Mouse (Mus musculus) hindlimb bud, embryonic 11.5 days (tissue): ENCODE results near the gene Fam19a5.

Experiments used
- DNase-seq: peaks from one replicate; pipeline ENCODE4 v3.0.0-alpha.2; 2012; ENCODE audit warnings: low read depth, low spot score; ENCODE audit errors: extremely low spot score

Fam19a5 gene

GRCm38 (mm10) chr15:87590975-87591374 lies 46.9 kb downstream of the Fam19a5 start:
- DNase-seq = no peak

GRCm38 (mm10) chr15:87596731-87597130 lies 52.6 kb downstream of the Fam19a5 start:
- no peak for DNase-seq

DNA sequence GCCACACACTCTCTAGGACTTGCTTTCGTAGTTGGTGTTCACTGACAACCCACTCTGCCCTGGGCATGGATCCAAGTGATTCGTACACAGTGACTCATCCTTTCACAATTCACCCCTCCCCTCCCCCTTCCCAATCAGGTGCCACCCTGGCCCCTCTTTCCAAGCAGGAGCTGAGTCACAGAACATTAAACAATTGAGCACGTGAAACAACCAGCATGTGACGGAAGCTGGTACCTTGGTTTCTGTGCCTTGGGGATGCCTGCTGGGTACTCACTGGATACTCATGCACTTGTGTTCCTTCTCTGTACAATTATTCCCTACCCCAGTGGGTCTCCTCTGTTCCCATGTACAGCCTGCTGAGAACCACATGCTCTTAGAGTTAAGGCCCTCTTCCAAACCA lies 53.0 kb downstream of the Fam19a5 start:
- DNase-seq = no peak

- DNase-seq = no peak
Measured at GRCm38 (mm10) chr15:87597766-87598165, 53.7 kb downstream of the Fam19a5 start.

DNA sequence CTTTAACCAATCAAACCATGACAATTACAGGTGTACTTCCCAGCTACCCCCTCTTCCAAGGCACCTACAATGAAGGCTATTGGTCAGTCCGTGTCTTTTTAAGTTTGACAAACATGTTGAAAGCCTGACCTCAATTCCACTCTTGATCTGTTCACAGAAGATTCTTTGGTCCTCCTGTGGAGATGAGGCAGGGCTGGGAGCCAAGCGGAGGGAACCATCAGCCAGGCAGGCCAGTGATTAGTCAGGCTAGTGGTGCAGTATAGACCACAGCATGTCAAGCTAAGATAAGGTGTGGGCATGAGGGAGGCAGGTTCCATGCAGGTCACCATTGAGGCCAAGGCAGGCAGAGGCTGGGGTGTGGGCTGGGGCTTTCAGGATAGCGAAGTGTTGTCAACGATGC lies 54.5 kb downstream of the Fam19a5 start:
- no peak for DNase-seq

- no peak for DNase-seq
Measured at GRCm38 (mm10) chr15:87603316-87603715, 59.2 kb downstream of the Fam19a5 start.

DNA sequence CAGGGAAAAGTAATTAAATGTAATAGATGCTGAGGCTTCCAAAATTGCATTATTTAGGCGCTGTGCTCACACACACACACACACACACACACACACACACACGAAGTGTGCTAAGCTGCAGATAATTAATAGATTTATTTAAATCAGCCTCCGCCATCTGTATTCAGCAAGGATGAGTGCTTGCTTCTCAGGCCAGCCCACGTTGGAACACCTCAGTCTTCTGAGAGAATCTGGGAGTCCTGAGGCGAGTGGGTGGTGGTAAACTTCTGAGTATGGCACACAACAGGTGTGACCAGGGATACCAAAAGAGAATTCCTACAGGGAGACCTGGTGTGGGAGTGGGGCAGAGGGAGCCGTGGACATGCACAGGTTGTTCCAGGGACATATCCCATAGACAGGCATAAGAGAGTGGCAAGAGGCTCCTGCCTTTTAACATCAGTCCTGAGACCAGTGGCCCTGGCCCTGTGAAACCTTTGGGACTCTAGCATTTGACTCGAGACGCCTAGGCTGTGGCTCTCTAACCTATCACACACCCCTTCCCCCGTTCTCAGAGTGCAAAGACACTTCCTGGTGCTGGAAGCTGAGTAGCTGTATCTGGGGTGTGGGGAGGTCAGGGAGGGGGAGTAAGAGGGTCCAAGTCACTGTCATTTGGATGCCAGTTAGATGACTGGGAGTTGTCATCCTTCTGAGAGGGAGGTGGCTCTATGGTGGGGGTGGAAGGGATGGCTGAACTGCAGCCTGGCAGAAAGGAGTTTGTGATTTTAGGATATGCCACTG lies 61.6 kb downstream of the Fam19a5 start:
- DNase-seq = no peak

DNA sequence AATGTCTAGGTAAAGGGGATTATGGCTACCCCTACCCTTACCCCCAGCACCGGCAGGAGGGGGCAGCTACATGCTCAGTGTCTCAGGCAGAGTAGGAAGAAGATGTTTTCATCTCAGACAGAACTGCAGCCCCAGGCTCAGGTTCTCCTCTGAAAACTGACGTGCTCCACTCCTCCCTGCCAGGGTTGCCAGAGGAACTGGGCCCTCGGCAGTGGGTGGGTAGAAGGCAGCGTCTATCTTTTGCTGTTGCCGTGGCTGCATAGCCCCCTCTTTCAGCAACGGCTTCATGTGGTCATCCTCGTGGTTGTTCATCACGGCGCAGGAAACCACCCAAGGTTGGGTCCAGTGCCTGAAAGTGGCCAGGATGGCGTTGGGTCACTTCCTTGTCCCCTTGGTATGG lies 62.6 kb downstream of the Fam19a5 start:
- DNase-seq = no peak

- no peak for DNase-seq
Measured at GRCm38 (mm10) chr15:87609236-87609635, 65.1 kb downstream of the Fam19a5 start.

- DNase-seq = peak; percentile 26
Measured at GRCm38 (mm10) chr15:87623966-87624609, 80.0 kb downstream of the Fam19a5 start.

GRCm38 (mm10) chr15:87624610-87625091 lies 80.6 kb downstream of the Fam19a5 start:
- DNase-seq = no peak

DNA sequence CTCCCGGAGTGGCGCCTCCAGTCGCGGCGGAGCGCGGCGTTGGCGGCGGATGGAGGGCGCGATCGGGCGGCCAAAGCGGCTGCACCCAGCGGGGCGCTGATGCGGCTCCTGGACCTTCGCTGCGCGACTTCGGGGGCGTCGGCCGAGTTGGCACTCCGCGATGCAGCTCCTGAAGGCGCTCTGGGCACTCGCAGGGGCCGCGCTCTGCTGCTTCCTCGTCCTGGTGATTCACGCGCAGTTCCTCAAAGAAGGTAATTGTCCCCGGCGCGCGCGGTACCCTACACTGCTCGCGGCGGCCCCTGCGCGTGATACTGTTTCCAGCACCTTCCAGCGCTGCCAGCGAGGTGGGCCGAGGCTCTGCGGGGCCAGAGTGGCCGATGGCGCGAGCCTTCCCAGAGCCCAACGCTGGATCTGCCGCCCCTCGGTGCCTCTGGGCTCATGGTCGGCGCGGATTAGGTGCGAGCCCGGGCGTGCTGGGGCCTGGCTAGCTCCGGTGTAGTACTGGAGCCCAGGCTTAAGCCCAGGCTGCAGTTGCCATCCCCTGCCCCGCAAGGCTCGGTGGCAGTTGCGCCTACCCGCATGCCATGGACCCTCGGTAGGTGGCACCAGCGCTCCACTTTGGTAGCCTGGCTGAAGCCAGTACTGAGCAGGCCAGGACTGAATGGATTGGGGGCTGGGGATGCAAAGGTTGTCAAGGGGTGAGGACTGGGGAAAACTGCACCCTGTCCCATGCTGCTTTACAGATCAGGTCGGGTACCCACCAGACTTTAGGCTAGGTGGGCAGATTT lies 81.3 kb downstream of the Fam19a5 start:
- DNase-seq = peak; percentile 47

GRCm38 (mm10) chr15:87635272-87635671 lies 91.2 kb downstream of the Fam19a5 start:
- DNase-seq = no peak

- DNase-seq = no peak
Measured at GRCm38 (mm10) chr15:87636407-87636806, 92.3 kb downstream of the Fam19a5 start.

- no peak for DNase-seq
Measured at GRCm38 (mm10) chr15:87637234-87637633, 93.1 kb downstream of the Fam19a5 start.

- no peak for DNase-seq
Measured at GRCm38 (mm10) chr15:87638270-87638669, 94.2 kb downstream of the Fam19a5 start.

- no peak for DNase-seq
Measured at GRCm38 (mm10) chr15:87646313-87647061, 102.4 kb downstream of the Fam19a5 start.

DNA sequence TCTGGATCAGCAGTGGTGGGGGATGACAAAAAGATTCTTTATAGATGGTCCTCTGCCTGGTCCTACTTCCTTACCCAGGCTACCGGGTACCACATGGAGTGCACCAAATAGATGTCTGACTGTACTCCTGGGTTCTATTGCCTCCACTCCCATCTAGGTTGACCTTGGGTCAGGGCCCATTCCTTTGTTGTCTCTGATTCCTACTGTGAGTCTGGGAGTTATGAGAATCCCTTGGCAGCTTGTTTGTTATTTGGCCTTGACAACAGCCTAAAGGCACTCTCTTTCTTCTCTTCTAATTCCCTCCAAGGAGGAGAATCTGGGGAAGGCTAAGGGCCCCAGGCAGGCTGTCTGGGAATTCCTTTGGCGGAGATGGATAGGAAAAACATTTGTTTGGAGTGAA lies 105.6 kb downstream of the Fam19a5 start:
- DNase-seq = no peak

DNA sequence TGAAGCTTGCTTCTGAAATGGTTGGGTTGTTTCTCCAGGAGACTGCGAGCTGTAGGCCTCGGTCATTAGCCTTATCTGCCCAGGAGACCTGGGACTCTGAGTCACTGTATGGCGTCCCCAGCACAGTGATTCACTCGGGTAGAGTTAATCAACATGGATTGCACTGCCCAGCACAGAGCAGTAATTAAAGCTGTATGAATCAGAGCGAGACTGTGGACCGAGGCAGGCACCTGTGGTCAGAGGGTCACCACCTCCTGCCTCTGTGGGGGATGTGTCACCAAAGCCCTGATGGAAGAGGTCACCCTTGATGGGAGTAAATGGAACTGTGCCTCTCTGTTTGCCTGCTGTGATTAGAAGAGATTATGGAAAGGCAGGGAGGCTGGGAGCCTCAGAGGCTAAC lies 110.5 kb downstream of the Fam19a5 start:
- DNase-seq = no peak

DNA sequence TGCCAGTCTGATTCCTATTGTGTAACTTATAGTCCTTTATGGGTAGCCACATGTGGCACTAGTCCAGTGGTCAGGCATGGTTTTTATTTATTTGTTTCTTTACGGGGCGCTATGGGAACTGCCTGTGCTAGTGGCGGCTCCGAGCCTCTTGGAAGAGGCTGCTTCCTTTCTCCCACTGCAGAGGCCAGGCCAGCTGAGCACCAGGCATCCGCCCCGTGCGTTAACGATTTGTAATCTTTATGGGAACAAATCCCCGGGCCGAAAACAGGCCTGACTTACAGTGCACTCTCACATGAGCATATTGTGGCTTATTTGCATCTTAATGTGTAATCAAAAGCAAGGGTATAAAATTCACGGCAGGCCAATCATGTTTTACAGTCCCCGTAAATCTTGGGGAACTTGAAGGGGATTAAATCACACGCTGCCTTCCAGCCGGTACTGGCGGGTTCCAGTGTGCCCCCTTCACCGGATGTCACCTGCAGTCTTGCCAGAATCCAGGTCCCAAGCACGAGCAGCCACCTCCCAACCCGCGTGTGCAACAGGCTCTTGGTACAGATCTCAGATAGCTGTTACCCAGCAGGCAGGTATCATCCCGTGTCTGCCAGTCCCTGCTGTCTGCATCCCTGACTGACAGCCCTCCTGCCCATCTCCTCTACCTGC lies 112.5 kb downstream of the Fam19a5 start:
- peak; percentile 20 for DNase-seq
